Mouse (Mus musculus): ENCODE measurements around the gene Tmed6.
"Not testable (repeated sequence)": the region's sequence is repeated elsewhere in the genome, so short reads cannot be mapped to it uniquely, and the experiment has no call there.

The Tmed6 gene

GRCm38 (mm10) chr8:107073706-107074105 is 8.3 kb upstream of the Tmed6 start:
- no peak for DNase-seq

DNA sequence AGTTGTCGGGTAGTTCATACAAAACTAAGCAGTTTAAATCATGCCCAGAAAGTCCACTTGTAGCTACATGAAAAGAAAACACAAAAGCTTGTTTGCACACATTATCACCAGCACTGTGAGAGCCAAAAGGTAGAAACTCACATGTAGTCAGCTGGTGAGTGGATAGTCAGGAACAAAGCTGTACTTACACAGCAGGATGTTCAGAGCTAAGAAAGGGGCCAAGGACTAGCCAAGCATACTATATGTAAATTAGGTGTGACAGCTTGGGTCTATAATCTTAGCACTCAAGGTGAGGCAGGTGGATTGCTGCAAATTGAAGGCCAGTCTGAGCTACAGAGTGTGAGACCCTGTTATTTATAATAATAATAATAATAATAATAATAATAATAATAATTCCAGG is 2.8 kb downstream of the Tmed6 start:
- DNase-seq = no peak

DNA sequence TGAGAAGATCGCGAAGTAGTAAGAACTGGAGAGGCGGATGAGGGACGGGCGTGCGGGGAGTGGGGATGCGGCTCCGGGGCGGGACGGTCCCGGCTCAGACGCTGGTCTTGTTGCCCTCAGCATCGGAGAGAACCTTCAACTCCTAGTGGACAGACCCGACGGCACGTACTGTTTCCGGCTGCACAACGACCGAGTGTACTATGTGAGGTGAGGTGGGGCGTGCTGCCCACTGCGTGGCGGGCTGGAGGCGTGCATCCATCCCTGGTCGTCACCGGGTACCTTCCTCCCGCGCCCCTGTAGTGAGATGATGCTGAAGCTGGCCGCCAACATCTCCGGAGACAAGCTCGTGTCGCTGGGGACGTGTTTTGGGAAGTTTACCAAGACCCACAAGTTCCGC is 8.5 kb downstream of the Tmed6 start:
- peak; percentile 73 for DNase-seq

- peak; percentile 97 for DNase-seq
Observed at GRCm38 (mm10) chr8:107056076-107056972, 9.1 kb downstream of the Tmed6 start, which contains the start of the genes Cog8 and Nip7. TSS of gene Cog8 (minus strand) at chr8:107056689. TSS of gene Nip7 (plus strand) at chr8:107056877.

DNA sequence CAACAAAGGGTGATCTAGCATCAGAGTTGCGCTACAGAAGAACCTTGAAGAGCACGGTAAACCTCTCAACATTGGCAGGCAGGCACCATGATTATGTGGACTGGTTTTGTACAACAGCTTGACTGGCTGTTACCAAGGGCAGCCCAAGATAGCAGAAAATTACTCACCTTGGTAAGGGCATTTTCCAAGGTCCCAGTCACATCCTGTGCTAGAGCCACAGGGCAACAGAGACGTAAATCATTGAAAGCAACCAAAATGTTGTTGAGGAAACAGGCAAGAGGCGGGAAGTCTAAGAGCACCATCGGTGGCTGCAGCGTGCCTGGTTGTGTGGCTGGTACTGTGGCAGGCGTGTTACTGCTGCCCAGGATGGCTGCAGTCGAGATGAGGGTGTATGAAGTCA is 13.4 kb downstream of the Tmed6 start:
- DNase-seq = no peak

DNA sequence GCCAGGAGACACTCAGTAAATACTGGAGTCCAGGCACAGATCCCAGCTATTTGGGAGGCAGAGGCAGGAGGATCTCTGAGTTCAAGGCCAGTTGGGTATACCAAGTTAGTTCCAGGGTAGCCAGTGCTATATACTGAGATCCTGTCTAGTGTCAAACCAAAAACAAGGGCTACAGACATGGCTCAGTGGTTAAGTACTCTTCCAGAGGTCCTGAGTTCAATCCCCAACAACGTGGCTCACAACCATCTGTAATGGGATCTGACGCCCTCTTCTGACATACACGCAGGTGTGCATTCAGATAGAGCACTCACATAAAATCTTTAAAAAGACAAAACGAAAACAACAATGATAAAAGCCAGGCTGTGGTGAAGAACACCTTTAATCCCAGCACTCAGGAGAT is 16.0 kb downstream of the Tmed6 start:
- no peak for DNase-seq

DNA sequence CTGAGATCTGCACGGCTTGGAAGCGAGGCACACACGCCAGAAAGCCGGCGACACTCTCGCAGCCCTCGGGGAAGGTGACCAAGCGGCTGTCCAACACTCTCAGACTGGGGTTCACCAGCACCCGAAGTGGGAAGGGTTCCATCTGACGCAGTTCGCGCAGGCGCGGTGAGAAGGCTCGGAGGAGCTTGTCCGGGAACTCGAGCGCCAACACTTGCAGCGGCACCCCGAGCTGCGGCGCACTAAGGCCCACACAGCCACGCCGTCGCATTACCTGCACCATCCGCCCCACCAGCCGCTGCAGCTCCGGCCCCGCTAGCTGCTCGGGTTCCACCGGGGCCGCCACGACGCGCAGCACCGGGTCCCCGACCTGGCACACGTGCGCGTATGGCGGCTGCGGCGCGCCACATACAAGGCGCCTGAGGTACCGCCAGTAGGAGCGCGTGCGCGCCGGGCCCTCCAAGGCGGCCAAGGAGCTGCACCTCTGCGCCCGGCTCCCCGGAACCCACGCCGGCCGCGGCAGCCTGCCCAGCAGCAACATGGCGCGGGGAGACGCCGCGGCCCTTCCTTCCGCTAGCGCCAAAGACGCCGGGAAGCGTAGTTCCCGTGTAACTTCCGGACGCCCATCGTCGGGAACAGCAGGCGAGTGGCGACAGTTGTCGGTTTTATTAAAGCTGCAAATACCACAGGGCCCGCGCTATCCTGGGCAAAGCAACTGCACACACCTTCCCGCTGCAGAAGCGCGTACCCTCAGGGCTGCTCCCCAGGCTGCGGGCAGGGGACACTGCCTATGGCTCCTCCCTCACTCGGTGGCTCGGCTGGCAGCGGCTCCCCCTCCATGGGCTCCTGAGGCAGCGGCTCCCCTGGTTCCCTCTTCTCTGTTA is 17.1 kb downstream of the Tmed6 start, which contains the start of gene Pdf:
Gene Pdf, minus strand, starts transcription at position 554 of the 881 bp plus-strand sequence.
- peak; percentile 89 for DNase-seq

DNA sequence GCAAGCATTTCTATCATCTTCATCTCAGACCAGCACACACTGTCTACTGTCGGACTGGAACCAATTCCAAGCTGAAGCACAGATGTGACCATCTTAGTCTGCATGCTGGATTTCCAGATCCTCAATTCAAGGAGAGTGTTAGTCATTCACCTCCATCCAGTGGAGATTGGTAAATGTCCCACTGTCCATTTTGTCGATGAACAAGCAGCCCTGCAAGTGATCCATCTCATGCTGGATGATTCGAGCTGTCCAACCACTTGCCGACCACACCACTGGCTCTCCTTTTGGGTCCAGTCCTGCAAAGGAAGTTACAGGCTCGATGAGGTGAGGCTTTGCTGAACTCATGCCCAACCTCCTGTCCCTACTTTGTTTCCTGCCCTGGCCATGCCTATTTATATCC is 18.5 kb downstream of the Tmed6 start:
- DNase-seq = no peak

- no peak for DNase-seq
Observed at GRCm38 (mm10) chr8:107045478-107045877, 20.0 kb downstream of the Tmed6 start.

DNA sequence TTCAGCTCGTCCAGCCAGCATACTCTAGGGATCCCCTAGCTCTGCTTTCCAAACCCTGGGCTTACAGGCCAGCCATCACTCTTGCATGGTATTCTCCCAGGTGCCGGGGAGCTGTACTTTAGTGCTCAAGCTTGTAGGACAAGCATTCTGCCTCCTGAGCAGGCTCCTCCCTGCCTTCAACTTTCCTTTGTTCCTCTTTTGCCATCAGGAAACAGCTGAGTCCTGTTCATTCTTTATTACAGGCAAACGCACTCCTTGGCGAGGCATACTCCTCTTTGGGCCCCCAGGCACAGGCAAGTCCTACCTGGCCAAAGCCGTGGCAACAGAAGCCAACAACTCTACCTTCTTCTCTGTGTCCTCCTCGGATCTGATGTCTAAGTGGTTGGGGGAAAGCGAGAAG is 24.8 kb downstream of the Tmed6 start:
- no peak for DNase-seq

GRCm38 (mm10) chr8:107036626-107037025 is 28.8 kb downstream of the Tmed6 start:
- no peak for DNase-seq

DNA sequence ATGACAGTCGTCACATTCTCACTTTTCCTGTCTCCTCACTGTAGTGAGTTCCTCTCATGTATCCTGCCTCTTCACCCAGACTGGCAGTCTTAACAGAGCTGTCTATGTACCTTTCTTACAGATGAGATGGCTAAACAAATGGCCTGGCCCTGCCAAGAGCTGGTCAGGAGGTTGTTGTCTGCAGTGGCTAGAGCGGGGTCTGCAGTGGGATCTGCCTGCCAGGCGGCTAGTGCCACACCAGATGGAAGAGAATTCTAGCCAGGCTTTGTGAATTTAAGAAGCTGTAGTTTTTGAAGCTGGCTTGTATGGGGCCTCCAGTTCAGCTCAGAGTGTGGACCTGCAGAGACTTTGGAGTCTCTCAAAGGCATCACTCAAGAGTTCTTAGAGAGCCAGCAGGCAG is 29.8 kb downstream of the Tmed6 start:
- DNase-seq = no peak

DNA sequence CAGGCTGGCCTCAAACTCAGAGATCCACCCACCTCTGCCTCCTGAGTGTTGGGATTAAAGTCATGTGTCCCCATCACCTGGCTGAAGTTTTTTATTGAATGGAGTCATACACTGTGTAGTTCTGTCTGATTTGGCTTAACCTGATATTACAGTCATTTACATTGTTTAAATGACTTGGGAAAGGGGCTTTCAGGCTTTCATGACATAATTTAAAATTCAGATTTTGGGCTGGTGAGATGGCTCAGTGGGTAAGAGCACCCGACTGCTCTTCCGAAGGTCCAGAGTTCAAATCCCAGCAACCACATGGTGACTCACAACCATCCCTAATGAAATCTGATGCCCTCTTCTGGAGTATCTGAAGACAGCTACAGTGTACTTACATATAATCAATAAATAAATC is 31.8 kb downstream of the Tmed6 start:
- not testable (repeated sequence) for DNase-seq

DNA sequence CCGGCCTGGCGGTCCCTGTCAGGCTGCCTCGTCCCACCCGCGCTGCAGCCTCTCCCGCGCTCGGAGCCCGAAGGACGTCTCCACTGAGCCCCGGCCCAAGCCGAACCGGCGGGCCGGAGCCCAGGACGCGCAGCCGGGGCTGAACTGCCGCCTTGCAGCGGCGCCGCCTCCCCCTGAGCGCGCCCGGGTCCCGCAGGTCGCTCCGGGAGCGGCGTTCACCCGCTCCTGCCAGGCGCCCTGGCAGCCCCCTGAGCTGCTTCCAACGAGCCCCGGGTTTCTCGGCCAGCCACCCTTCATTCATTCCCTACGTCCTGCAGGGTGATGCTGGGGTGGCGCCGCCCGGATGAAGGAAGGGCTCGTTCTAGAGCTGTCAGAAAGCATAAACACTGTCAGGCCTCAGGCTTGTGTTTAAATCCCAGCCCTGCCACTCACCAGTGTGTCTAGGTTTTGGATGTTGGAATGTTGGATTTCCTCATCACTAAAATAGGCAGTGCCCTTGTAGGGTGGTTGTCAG is 33.8 kb downstream of the Tmed6 start:
- no peak for DNase-seq

DNA sequence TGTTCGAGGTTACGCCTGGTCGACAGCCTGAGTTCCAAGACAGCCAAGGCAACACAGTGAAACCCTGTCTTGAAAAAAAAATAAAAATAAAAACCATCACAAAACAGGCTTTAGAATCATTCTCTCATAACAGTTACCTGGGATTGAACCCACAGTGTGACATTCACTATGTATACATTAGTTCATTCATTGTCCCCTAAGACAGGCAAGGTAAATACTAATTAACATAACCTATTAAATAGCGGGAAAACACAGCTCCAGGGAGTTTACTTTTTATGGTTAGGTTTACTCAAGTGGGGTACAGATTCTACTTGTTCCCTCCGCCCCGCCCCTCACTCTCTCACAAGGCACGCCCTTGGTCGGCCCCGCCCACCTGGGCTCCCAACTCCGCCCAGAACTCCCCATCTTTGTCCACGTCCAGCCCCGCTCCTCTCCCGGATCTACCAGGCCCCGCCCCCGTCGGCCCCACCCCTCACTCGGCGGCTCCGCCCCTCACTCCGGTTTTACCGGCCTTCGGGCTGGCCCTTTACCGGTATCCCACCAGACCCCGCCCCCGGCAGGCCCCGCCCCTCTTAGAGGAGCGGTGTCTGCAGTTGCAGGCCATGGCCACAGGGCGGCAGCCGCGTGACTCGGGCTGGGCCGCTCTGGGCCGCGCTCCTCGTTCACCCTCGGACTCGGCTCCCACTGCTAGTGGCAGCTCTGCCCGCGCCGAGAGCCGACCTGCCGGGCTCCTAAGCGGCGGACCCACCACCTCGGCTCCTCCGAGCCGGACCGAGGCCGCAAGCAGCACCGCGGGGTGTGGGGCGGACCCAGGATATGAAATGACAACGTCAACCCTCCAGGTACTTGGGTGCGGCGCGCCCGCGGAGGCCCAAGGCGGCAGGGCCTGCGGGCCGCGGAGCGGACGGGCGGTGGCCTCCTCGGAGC is 34.5 kb downstream of the Tmed6 start, which contains the start of gene Vps4a:
Gene Vps4a, plus strand, starts transcription at position 573 of the 927 bp plus-strand sequence.
- DNase-seq = peak; percentile 96

GRCm38 (mm10) chr8:107030058-107030457 is 35.4 kb downstream of the Tmed6 start:
- no peak for DNase-seq

DNA sequence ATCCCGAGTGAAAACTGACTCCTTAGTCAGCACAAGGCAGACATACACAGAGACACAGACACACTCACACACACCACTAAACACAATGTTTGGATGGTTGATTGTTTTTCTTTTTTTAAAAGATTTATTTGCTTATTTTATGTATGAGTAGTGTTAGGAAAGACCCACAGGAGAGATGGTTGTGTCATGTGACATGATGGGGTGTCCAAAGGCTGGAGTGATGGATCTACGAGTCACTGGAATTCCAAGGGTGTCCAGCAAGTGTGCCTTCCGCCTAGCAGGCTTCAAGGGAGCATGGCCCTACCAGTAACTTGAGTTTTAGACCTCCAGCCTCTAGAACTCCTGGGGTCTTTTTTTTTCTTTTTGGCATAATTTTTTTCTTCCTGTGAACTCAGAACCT is 36.1 kb downstream of the Tmed6 start:
- DNase-seq = no peak

- no peak for DNase-seq
Observed at GRCm38 (mm10) chr8:107023479-107023878, 42.0 kb downstream of the Tmed6 start.

DNA sequence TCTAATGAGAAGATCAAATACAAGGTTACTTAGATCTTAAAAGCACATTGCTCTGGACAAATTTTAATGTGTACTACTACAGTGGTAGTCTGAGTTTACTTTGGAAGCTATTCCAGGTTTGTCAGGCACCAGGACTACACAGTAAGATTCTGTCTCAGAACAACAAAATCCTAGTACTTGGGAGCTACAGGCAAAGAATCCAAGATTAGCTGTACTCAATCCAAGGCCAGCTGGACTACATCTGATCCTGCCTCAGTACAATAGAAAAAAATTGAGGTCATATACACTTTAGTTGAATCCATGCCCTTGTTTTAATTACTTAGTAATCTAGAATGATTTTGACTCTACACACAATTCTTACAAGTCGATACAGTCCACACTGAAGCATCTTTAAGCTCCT is 50.5 kb downstream of the Tmed6 start:
- no peak for DNase-seq

- no peak for DNase-seq
Observed at GRCm38 (mm10) chr8:107012666-107013065, 52.8 kb downstream of the Tmed6 start.
